Mouse (Mus musculus): ENCODE measurements at regions not wholly inside any gene's neighbourhood (a gene's known extent, or its start where the extent isn't known, plus 50 kb on each side); places are given as distances from the start of the nearest gene placed in this dataset.
"Not testable (repeated sequence)": the region's sequence is repeated elsewhere in the genome, so short reads cannot be mapped to it uniquely, and the experiment has no call there.

- no peak for DNase-seq (ENCODE audit: low spot score in 2 of 2)
Observed at GRCm38 (mm10) chr2:171593884-171594283, 449.4 kb downstream of the Cbln4 start.

- DNase-seq (ENCODE audit: low spot score in 2 of 2), result no peak
Observed at GRCm38 (mm10) chr2:171592315-171592714, 451.0 kb downstream of the Cbln4 start.

GRCm38 (mm10) chr2:171588158-171588557 lies 455.1 kb downstream of the Cbln4 start:
- DNase-seq (ENCODE audit: low spot score in 2 of 2), result no peak

GRCm38 (mm10) chr2:171587635-171588034 lies 455.6 kb downstream of the Cbln4 start:
- no peak for DNase-seq (ENCODE audit: low spot score in 2 of 2)

- DNase-seq (ENCODE audit: low spot score in 2 of 2), result no peak
Observed at GRCm38 (mm10) chr2:171586853-171587220, 456.4 kb downstream of the Cbln4 start.

GRCm38 (mm10) chr2:171586217-171586852 lies 456.9 kb downstream of the Cbln4 start:
- no peak for DNase-seq (ENCODE audit: low spot score in 2 of 2)

GRCm38 (mm10) chr2:171574360-171574759 lies 468.9 kb downstream of the Cbln4 start:
- no peak for DNase-seq (ENCODE audit: low spot score in 2 of 2)

GRCm38 (mm10) chr2:171562656-171563055 lies 480.6 kb downstream of the Cbln4 start:
- DNase-seq (ENCODE audit: low spot score in 2 of 2), result no peak

GRCm38 (mm10) chr2:171542768-171543167 lies 500.5 kb downstream of the Cbln4 start:
- DNase-seq (ENCODE audit: low spot score in 2 of 2), result not testable (repeated sequence)

- no peak for DNase-seq (ENCODE audit: low spot score in 2 of 2)
Observed at GRCm38 (mm10) chr2:171514876-171515275, 528.4 kb downstream of the Cbln4 start.

GRCm38 (mm10) chr2:171496620-171497019 lies 546.6 kb downstream of the Cbln4 start:
- DNase-seq (ENCODE audit: low spot score in 2 of 2), result no peak

GRCm38 (mm10) chr2:171493741-171494140 lies 549.5 kb downstream of the Cbln4 start:
- peak in 1 of 2 experiments; percentile 19 for DNase-seq (ENCODE audit: low spot score in 2 of 2)

- no peak for DNase-seq (ENCODE audit: low spot score in 2 of 2)
Observed at GRCm38 (mm10) chr2:171487284-171487683, 556.0 kb downstream of the Cbln4 start.

- no peak for DNase-seq (ENCODE audit: low spot score in 2 of 2)
Observed at GRCm38 (mm10) chr2:171453241-171453640, 590.0 kb downstream of the Cbln4 start.

GRCm38 (mm10) chr2:171406057-171406456 lies 637.2 kb downstream of the Cbln4 start:
- no peak for DNase-seq (ENCODE audit: low spot score in 2 of 2)

- no peak for DNase-seq (ENCODE audit: low spot score in 2 of 2)
Observed at GRCm38 (mm10) chr2:171388936-171389335, 654.3 kb downstream of the Cbln4 start.

GRCm38 (mm10) chr2:171373457-171373856 lies 641.9 kb downstream of the Dok5 start:
- DNase-seq (ENCODE audit: low spot score in 2 of 2), result no peak

- no peak for DNase-seq (ENCODE audit: low spot score in 2 of 2)
Observed at GRCm38 (mm10) chr2:171373016-171373415, 641.4 kb downstream of the Dok5 start.

GRCm38 (mm10) chr2:171371751-171372150 lies 640.1 kb downstream of the Dok5 start:
- DNase-seq (ENCODE audit: low spot score in 2 of 2), result no peak

- DNase-seq (ENCODE audit: low spot score in 2 of 2), result no peak
Observed at GRCm38 (mm10) chr2:171365553-171365952, 633.9 kb downstream of the Dok5 start.

- no peak for DNase-seq (ENCODE audit: low spot score in 2 of 2)
Observed at GRCm38 (mm10) chr2:171364621-171365020, 633.0 kb downstream of the Dok5 start.

- no peak for DNase-seq (ENCODE audit: low spot score in 2 of 2)
Observed at GRCm38 (mm10) chr2:171363381-171363780, 631.8 kb downstream of the Dok5 start.

GRCm38 (mm10) chr2:171358071-171358760 lies 626.6 kb downstream of the Dok5 start:
- DNase-seq (ENCODE audit: low spot score in 2 of 2), result no peak
